Mouse (Mus musculus) thymus, adult 18-20 months (tissue): ENCODE results near the gene Rasef.
"Not testable (repeated sequence)": the region's sequence is repeated elsewhere in the genome, so short reads cannot be mapped to it uniquely, and the experiment has no call there.

Source experiments
- DNase-seq, 2 experiments: peaks; one replicate each; pipeline ENCODE4 v3.0.0; 2022; ENCODE audit warnings: mixed read lengths in 2 of 2

Rasef gene

DNA sequence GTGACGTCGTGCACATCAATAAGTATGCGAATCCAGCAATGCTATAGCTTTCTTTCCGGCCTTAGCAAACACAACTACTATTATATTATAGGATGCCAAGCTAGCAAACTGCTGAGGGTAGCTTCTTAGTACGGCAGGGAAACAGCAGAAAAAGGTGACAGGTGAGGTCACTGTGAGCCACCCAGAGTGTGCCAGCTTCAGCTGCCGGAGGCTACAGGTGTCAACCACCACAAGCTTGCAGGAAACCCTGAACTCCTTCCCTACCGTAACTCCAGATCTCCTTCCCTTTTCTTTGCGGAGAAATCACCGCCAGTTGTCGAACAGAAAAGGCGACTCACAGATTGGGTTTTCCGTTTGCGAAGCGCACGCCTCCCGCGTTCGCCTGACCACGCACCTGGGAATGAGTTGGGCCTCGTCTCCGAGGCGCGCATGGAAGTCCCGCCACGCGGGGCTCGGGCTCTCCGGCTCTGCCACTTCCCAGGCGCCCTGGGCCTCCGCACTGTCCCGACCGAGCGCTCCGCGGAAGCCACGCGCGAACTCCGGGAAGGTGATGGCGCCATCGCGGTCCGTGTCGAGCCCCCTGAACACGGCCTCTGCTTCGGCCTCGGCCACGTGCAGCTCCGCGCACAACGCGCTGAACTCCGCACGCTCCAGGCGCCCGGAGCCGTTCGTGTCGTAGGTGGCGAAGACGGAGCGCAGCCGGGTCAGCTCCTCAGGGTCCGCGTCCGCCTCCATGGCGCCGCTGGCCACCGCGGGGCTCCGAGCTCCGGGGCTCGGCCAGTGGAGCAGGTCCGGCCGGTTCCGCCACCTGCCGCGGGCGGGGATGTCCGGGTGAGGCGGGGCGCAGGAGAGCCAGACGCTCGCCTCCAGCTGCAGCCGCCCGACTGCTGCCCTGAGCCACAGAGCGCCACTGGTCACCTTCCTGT, at the start of gene Rasef:
Gene Rasef (minus strand): TSS at position 735 of the 926 bp plus-strand sequence.
- no peak for DNase-seq

DNA sequence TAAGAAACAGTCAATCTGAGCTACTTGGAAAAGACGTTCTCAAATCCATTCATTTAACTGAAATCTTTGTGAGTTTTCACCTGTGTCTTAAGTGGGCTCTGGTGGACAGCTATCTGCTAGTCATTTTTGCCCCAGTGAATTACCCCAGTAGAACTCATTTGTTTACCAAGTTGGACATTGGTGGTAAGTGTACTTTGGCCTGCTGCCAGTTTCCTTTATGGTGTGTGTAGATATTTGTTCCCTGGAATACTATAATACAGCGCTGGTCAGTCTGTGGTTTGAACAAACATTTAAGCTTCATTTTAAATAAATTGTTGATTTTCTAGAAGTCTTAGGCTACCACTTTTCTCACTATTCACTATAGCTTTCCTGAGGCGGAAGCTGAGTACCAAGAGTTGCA, 35.8 kb upstream of the Rasef start:
- no peak for DNase-seq

DNA sequence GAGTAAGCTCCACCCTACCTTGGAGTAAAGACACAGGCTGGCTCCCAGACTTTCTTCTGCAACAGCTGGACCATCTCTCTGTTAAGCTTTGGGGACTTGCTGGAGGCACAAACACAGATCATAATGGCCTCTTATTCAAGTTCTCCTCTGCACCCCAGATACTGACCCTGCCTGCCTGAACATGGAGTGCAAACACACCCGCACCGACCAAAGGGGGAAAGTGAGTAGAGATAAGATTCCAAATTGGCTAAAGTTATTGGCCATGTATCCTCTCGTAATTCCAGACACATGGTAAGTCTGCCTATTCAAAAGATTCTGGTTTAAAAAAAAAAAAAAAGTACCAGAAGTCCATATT, 369 bp upstream of the Rasef start:
- DNase-seq, result no peak

DNA sequence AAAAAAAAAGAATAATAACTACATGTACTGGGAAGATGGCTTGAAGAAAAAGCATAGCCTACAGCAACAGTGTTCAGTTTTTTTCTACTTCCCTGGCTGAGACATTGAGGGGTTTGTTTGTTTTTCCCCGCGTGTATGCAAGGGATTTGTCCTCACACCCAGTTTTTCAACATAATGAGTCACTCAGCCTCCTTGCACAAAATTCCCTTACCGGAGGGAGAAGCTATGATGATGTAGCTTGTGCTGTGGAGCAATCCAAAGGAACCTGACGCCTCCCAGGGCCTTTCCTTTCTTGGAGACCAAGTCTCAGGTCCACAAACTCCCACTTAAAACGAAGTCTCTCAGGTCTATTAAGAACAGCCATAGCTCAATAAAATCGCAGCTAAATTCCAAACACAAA, 1.3 kb downstream of the Rasef start:
- DNase-seq, result no peak

DNA sequence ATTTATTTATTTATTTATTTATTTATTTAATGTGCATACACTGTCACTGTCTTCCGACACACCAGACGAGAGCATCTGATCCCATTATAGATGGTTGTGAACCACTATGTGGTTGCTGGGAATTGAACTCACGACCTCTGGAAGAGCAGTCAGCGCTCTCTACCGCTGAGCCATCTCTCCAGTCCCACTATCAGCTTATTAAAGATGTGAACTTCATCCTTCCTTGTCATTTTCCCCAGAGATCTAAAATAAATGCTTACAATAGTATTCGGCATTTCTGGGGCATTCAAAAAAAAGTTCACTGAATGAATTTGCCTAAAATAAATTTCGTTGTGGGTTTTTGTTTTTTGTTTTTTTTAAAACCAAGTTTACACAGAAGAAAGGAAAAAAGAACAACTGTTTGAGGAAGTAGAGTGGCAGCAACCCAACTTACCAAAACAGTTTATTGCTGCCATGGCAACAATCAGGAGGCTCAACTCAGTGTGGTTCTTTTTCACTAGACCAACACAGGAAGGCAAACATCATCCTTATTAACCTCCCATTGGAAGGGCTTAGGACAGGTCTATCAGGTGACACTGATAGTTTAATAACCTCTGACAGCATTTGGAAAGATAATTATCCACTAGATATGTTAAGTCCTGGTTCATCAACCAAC, 2.6 kb downstream of the Rasef start:
- no peak for DNase-seq

DNA sequence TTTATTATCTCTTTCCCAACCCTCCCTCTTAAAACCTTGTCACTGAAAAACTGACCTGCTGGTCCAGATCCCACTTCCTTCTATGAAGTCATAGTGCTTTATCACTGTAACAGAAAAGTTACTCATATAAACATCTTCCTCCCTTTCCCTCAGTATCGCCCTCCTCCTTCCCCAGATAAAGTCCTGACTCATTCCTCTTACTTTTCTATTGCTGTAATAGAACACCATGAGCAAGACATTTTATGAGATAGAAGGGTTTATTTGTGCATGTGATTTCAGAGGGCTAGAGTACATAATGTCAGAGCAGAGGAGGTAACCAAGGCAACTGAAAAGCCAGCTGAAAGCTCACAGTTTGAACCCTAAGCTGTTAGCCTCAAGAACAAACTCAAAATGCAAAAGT, 6.6 kb downstream of the Rasef start:
- no peak for DNase-seq

DNA sequence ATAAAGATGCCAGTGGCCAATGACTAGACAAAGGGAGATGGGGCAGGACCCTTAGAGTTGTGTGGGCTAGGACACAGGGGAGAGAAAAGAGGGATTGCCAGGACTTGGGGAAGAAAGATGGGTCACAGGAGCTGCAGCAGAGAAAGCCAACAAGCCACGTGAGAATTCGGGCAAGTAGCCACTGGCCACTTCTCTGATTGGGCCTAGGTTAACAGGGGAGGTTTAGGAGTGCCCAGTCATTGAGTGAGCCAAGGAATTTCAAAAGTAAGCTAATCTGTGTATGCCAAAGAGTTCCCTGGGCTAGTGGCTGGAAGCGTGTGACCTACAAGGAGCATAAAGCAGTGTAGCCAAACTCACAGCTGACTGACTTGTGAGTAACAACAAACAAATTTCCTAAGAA, 9.7 kb downstream of the Rasef start:
- no peak for DNase-seq

DNA sequence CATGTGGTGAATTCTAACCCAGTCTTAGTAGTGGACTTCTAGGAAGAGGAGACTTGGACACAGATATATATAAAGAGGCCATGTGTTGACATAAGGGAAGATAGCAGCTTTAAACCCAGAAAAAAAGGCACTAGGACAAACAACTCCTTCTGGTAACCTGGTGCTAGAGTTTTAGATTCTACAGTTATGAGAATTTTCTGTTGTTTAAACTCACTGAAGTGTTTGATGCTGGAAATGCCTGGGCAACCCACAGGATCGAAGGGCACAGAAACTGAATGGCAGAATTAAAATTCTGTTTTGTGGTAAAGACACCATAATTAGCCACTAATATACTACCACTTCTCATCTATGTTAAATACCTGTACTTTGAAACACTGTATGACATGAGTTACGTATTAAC, 15.5 kb downstream of the Rasef start:
- no peak for DNase-seq

DNA sequence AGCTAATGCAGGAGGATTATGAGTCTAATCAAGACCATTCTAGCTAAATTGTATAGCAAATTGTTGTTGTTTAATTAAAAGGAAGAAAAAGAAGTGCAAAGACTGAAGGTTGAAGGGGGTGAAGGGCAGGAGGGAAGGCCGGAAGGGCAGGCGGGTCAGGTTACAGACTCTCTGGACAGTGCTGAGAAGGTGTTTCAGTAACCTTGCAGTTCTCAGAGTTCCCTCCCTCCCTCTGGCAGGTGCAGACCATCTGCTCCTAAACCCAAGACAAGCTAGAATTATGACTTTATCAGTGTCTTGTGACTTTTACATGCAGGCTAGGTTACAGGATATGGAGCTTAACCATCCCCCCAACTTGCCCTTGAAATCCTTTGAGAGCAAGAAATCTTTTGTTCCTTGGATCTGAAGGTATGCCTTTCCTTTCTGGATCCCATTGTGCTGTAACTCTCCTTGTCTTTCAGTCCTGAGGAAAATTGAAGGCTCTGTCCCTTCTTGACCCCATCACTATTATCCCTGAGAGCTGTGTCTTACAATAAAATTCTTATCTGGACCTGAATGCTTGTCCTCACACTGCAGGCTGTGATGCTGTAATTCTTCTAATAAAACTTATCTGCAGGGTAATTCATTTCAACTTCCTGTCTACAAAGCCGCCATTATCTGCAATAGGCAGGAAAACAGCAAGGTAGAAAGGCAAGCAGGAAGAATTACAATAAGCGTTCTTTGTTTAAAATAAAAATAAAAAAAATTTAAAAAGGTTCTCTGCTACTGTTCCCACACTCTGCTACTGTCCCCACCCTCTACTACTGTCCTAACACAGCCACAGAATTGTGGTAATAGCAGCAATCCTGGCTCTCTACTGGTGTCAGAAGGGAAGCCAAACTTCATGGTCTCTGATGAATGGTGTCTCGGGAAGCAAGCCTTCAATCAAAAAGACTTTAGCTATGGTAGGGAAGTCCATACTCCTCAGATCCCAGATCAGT, 16.7 kb downstream of the Rasef start:
- no peak for DNase-seq

DNA sequence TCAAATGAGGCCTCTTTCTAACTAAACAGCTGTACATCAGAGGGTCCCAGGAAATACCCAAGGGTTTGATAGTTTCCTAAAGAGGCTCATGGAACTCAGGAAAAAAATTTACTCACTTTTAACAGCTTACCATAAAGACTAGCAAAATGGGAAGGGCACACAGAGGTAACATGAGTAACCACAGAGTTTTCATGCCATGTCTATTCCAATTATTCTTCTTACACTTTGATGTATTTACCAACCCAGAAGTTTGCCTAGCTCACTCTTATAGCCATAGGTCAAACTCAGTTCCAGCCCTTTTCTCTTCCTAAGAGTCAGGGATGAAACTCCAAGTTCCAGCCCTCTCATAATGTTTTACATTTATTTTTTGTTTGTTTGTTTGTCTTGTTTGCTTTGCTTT, 18.8 kb downstream of the Rasef start:
- DNase-seq, result no peak

DNA sequence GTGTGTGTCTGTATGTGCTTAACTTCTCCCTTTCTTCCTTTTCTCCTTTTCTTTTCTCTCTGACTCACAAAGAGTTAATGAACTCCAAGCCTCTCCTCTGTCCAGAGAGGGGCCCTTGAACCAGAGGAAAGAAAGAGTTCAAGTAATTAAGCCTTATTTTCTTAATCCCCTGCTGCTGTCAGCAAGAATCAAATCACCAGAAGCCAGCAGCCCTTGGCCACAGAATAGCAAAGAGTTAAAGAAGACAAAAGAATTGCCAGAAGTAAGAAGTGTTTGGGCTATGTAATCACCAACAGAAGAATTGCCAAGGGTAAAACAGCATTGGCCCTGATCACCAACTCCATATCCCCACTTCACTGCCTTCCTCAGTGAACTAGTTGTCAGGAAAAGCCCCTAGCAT, 20.2 kb downstream of the Rasef start:
- DNase-seq, result no peak

DNA sequence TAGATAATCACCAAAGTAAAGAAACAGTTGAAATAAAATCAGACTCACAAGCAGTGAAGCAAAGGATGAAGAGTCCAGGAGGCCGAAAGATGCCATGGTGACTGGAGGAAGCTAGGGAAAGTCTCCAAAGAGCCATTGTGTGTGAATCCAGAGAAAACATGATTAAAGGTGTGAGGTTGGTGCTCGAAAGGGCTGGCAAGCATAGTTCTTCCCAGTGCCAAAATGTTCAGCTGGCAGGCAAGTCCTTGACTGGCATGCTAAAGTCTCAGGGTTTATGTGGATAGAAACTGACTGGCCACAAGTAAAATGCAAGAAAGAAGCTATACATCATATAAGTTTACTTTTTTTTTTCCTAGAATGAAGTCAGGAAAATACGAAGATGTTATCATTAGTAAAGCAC, 22.6 kb downstream of the Rasef start:
- DNase-seq, result no peak

DNA sequence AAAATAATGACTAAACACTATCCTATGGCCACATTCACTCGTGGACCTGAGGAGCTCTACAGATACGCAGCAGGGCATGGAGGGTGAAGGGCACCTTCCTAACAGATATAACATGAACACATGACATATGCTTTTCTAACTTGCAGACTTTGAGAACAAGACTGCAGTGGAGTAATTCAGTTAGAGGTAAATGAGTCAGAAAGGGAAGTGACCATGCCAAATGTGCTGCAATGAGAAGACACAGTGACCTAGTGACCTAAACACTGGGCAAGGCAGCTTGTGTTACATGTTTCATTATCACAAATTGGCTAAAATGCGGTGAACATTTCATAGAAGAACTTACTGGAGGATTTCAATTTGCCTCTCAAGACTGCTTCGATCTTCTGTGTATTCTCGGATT, 42.6 kb downstream of the Rasef start:
- DNase-seq, result no peak

DNA sequence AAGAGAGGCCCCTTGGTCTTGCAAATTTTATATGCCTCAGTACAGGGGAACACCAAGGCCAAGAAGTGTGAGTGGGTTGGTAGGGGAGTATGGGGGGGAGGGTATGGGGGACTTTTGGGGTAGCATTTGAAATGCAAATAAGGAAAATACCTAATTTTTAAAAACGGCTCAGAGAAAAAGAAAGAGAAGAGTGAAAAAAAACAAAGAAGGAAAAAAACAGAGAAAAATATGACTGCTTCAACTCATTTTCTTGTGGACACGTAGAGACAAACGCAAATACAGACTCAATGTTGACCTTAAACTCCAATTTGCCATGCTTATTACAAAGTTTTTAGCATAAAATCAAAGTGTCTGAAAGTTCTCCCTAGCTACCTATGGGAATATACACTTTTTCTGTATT, 51.4 kb downstream of the Rasef start:
- no peak for DNase-seq

DNA sequence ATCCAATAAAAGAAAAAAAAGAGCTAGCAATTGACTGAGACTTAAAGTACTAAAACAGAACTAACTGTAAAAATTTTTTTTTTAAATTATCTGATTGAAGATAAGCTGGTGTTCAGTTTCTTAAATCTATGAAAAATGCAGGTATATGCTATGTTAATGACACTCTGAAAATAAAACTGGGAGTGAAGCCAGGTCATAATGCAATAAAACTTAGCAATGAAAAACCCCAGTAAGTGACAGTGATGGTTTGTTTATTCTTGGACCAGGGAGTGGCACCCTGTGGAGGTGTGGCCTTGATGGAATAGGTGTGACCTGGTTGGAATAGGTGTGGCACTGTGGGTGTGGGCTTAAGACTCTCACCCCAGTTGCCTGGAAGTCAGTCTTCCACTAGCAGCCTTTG, 71.0 kb downstream of the Rasef start:
- DNase-seq, result no peak

DNA sequence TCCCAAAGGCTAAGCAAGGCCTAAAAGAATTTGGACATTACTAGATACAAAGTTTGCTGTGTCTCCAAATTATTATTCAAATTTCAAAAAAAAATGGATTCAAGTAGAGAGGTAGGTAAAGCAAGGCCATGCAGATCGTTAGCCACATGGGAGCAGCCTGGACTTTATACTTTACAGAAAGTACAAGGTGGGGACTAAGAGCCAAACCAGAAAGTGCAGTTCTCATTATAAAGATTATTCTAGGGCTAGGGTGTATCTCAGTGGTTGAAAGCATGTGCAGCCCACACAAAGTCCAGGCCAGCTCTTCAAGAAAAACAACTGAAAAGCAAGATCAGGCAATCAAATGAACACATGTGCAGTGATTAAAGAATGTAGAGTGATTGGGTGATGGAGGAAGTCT, 72.0 kb downstream of the Rasef start:
- DNase-seq, result no peak

DNA sequence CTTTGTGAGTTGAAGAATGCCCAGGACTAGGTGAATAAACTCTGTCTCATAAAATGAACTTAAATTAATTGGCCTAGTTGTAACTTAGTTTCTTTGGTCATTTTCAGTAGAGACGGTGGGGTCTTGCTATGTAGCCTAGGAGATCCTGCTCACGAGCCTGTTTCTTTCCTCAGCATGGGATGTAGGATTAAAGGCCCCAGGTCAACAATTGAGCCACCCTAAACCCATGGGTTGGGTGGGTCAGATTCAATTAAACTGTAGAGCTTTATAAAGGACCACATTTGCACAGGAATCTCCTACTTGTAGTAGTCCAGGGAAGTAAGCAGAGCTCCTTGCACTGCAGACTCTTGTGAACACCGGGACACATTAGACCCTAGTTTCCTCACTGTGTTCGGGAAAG, 107.6 kb downstream of the Rasef start, which contains the start of gene Gm428:
Gene Gm428 (plus strand): TSS at position 301 of the 400 bp plus-strand sequence.
- DNase-seq, result not testable (repeated sequence)

DNA sequence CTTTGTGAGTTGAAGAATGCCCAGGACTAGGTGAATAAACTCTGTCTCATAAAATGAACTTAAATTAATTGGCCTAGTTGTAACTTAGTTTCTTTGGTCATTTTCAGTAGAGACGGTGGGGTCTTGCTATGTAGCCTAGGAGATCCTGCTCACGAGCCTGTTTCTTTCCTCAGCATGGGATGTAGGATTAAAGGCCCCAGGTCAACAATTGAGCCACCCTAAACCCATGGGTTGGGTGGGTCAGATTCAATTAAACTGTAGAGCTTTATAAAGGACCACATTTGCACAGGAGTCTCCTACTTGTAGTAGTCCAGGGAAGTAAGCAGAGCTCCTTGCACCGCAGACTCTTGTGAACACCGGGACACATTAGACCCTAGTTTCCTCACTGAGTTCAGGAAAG, 122.7 kb downstream of the Rasef start, which contains the start of gene Gm11239:
Gene Gm11239 (plus strand): TSS at position 301 of the 400 bp plus-strand sequence.
- DNase-seq, result not testable (repeated sequence)
